Mouse (Mus musculus): ENCODE results near the gene Cog5. TPM values are rescaled to one million over a fixed set of nuclear protein-coding genes. Genes with fewer than 3 reads are reported as not detected.

The Cog5 gene
- polyA plus RNA-seq, 1 experiment from 2014 or later = 27.6 TPM

DNA sequence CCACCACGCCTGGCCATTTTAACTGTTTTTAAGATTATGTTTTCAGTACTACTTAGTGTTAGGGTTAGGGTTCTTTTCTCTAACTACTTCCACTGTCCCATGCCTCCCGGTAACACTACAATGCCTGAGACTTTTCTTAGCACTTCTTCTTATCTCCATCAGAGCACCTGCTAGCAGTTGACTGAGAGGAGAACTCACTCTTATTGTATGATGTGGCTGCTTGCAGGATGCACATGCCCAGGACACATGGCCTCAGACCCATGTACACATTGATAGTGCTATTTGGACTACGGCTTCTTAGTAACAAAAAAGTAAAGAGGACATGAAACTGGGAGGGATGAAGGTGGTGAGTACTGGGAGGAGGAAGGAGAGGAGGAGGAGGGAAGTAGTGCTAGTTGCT is 133.9 kb downstream of the Cog5 start:
- H3K27me3 ChIP-seq (ENCODE audit: insufficient read depth, low read length) = no peaks in the 10 kb centered on the region
- no peak overlapping the region for H3K4me3 ChIP-seq (ENCODE audit: low read length)
- no peak for ATAC-seq (ENCODE audit: low FRiP score, low TSS enrichment)
- H3K27ac ChIP-seq (ENCODE audit: low read length) = no peak overlapping the region
- no peaks in the 10 kb centered on the region for H3K36me3 ChIP-seq (ENCODE audit: insufficient read depth, low read length)
- H3K9me3 ChIP-seq (ENCODE audit: low read length) = no peaks in the 10 kb centered on the region
- H3K4me1 ChIP-seq (ENCODE audit: insufficient read depth, low read length) = no peaks in the 10 kb centered on the region
- H3K4me2 ChIP-seq (replicated peaks; ENCODE audit: low read depth, low read length) = no peak overlapping the region
- no peak overlapping the region for H3K9ac ChIP-seq (replicated peaks; ENCODE audit: low read length)
- WGBS = 93% methylated on average over 3 of the region's 3 CpGs

DNA sequence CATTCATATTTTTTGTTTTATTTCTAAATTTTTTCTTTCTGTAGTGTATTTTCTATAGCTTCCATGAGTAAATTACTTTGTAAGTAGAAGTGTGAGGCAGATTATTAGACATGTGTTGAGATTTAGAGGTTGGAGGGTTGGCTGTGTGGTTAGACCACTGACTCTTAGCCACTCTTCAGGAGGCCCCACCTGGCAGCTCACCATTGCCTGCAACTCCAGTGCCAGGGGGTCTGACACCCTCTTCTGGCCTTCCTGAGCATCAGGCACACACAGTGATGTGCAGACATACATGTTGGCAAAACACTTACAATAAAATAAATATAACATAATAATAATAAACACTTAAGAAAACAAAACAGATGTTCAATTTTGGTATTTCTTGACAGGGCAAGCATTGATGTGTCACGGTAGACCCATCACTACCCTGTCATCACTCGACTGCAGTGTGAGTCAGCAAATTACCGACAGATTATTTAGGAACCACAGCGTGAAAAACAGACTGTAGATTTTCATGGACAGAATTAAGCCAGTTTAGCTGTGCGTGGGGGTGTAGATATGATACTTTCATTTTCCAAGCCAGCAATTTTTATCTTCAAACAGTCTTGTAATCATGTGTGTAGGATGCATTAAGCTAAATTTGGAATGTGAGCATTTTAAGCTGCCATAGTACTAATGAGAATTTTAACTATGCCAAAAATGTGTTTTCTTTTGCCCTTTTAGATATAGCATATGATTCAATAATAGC is 151.9 kb downstream of the Cog5 start:
- no peaks in the 10 kb centered on the region for H3K9me3 ChIP-seq (ENCODE audit: low read length)
- H3K36me3 ChIP-seq (ENCODE audit: insufficient read depth, low read length) = no peaks in the 10 kb centered on the region
- no peaks in the 10 kb centered on the region for H3K27me3 ChIP-seq (ENCODE audit: insufficient read depth, low read length)
- no peak overlapping the region for H3K4me3 ChIP-seq (ENCODE audit: low read length)
- no peak overlapping the region for H3K4me2 ChIP-seq (replicated peaks; ENCODE audit: low read depth, low read length)
- 86% methylated on average over 5 of the region's 5 CpGs for WGBS
- no peak for ATAC-seq (ENCODE audit: low FRiP score, low TSS enrichment)
- H3K9ac ChIP-seq (replicated peaks; ENCODE audit: low read length) = no peak overlapping the region
- no peak overlapping the region for H3K27ac ChIP-seq (ENCODE audit: low read length)
- H3K4me1 ChIP-seq (ENCODE audit: insufficient read depth, low read length) = no peaks in the 10 kb centered on the region

DNA sequence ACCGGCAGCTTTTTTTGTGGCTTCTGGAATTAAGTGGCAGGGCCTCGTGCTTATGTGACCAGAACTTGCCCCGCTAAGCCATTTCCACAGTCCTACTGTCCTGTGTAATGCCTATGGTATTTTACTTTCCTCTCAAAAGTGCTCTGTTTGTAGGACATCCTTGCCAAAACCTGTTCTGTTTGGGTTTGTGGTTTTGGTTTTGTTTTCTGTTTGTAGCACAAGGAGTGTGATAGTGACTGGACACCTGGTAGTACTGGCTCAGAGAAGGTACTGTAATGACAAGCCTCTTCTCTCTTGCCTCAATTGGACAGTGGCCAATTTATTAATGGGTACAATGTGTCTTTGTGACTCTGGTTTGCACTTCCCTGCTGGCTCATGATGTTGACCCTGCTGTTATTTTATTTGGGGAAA is 163.4 kb downstream of the Cog5 start:
- H3K27ac ChIP-seq (ENCODE audit: low read length) = no peak overlapping the region
- no peaks in the 10 kb centered on the region for H3K27me3 ChIP-seq (ENCODE audit: insufficient read depth, low read length)
- 0 out of 2 replicates have a peak, but pooled peaks cover 5% of the 10 kb centered on the region for H3K36me3 ChIP-seq (ENCODE audit: insufficient read depth, low read length)
- no peak overlapping the region for H3K4me3 ChIP-seq (ENCODE audit: low read length)
- 89% methylated on average over 3 of the region's 3 CpGs for WGBS
- no peak for ATAC-seq (ENCODE audit: low FRiP score, low TSS enrichment)
- no peaks in the 10 kb centered on the region for H3K9me3 ChIP-seq (ENCODE audit: low read length)
- no peak overlapping the region for H3K4me2 ChIP-seq (replicated peaks; ENCODE audit: low read depth, low read length)
- H3K9ac ChIP-seq (replicated peaks; ENCODE audit: low read length) = no peak overlapping the region
- no peaks in the 10 kb centered on the region for H3K4me1 ChIP-seq (ENCODE audit: insufficient read depth, low read length)

DNA sequence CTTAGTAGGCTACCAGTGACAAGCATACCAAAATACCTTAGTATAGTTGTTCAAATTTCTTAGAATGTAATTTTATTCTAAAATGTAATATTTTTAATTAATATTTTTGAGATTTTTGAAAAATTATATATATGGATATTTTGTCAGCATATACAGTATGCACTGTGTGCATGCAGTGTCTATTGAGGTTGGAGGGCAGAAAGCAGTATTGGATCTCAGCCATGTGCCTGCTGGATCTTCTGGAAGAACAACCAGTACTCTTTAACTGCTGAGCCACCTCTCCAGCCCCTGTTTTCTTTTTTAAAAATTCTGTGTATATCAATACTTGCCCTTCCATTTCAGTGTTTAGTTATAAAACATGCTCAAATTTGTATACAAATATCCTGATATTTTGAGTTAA is 164.4 kb downstream of the Cog5 start:
- no peak overlapping the region for H3K4me2 ChIP-seq (replicated peaks; ENCODE audit: low read depth, low read length)
- no peak overlapping the region for H3K27ac ChIP-seq (ENCODE audit: low read length)
- H3K36me3 ChIP-seq (ENCODE audit: insufficient read depth, low read length) = 0 out of 2 replicates have a peak, but pooled peaks cover 5% of the 10 kb centered on the region
- ATAC-seq (ENCODE audit: low FRiP score, low TSS enrichment) = no peak
- H3K4me3 ChIP-seq (ENCODE audit: low read length) = no peak overlapping the region
- H3K9ac ChIP-seq (replicated peaks; ENCODE audit: low read length) = no peak overlapping the region
- no peaks in the 10 kb centered on the region for H3K4me1 ChIP-seq (ENCODE audit: insufficient read depth, low read length)
- no peaks in the 10 kb centered on the region for H3K27me3 ChIP-seq (ENCODE audit: insufficient read depth, low read length)
- no peaks in the 10 kb centered on the region for H3K9me3 ChIP-seq (ENCODE audit: low read length)

DNA sequence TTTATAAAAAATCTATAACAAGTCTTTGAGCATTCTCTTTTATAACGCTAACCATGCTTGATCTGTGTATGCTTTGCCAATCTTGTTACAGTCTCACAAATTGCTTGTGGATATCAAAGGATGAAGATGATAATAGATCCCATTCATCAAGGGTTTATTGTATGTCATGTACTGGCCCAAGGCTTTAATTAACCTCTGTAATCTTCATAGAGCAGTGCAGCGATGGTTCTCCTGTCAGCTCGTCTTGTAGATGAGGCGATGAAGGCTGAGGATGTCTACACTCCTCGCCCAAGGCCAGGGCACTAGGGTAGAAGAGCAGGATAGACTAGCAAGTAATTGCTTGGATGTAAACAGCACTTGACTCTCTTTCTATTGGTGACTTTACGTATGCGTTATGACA is 164.9 kb downstream of the Cog5 start:
- H3K27ac ChIP-seq (ENCODE audit: low read length) = no peak overlapping the region
- no peaks in the 10 kb centered on the region for H3K4me1 ChIP-seq (ENCODE audit: insufficient read depth, low read length)
- 0 out of 2 replicates have a peak, but pooled peaks cover 5% of the 10 kb centered on the region for H3K36me3 ChIP-seq (ENCODE audit: insufficient read depth, low read length)
- no peak overlapping the region for H3K4me2 ChIP-seq (replicated peaks; ENCODE audit: low read depth, low read length)
- no peaks in the 10 kb centered on the region for H3K27me3 ChIP-seq (ENCODE audit: insufficient read depth, low read length)
- no peak overlapping the region for H3K4me3 ChIP-seq (ENCODE audit: low read length)
- no peaks in the 10 kb centered on the region for H3K9me3 ChIP-seq (ENCODE audit: low read length)
- WGBS = 94% methylated on average over 7 of the region's 7 CpGs
- no peak overlapping the region for H3K9ac ChIP-seq (replicated peaks; ENCODE audit: low read length)
- no peak for ATAC-seq (ENCODE audit: low FRiP score, low TSS enrichment)

DNA sequence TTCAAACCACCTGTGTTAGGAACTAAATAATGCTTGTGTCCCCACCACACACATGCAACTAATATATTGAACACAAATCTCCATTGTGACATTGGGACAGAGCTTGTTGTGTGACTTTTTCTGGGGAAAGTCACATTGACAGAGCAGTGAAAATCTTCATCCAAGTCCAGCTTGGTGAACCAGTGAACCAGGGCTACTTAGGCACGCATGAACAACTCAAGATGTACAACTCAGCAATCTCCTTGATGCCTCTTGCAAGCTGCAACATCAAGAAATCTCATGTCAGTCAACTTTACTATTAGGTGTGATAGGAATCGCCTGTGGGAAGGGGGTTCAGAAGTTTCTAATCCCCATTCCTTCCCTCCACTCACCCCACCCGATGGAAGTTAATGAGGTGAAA is 169.0 kb downstream of the Cog5 start:
- no peak overlapping the region for H3K4me3 ChIP-seq (ENCODE audit: low read length)

DNA sequence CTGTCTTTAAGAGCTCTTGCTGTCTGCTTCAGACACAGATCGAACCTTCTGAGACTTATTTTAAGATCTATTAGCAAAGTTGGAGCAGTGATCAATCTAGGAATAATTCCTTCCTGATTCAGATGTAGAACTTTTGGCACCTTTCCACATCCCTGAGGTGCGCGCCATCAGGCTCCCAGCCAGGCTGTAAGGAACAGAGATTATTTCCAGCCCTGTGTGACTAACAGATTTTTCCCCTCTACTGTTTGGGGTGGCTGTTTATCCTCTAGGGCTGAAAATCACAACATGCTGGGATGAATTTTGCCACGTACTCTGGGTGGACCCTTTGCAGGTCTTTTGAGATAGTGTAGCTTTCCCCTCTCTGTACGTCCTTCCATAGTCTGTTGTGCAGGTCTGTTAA is 170.2 kb downstream of the Cog5 start:
- 81% methylated on average over 5 of the region's 5 CpGs for WGBS
- Histone ChIP-seq H3K27ac (ENCODE audit: low read length) (no peak overlapping the region), H3K4me3 (ENCODE audit: low read length) (no peak overlapping the region), H3K4me2 (replicated peaks; ENCODE audit: low read depth, low read length) (no peak overlapping the region), H3K9me3 (ENCODE audit: low read length) (no peaks in the 10 kb centered on the region), H3K36me3 (ENCODE audit: insufficient read depth, low read length) (0 out of 2 replicates have a peak, but pooled peaks cover 5% of the 10 kb centered on the region), H3K9ac (replicated peaks; ENCODE audit: low read length) (no peak overlapping the region), H3K27me3 (ENCODE audit: insufficient read depth, low read length) (no peaks in the 10 kb centered on the region), H3K4me1 (ENCODE audit: insufficient read depth, low read length) (no peaks in the 10 kb centered on the region)
- ATAC-seq (ENCODE audit: low FRiP score, low TSS enrichment) = no peak

More for the DNA sequence above, 169.0 kb downstream of the Cog5 start:
- Histone ChIP-seq H3K27me3 (ENCODE audit: insufficient read depth, low read length) (no peaks in the 10 kb centered on the region), H3K27ac (ENCODE audit: low read length) (no peak overlapping the region), H3K36me3 (ENCODE audit: insufficient read depth, low read length) (0 out of 2 replicates have a peak, but pooled peaks cover 5% of the 10 kb centered on the region), H3K9ac (replicated peaks; ENCODE audit: low read length) (no peak overlapping the region), H3K4me2 (replicated peaks; ENCODE audit: low read depth, low read length) (no peak overlapping the region), H3K4me1 (ENCODE audit: insufficient read depth, low read length) (no peaks in the 10 kb centered on the region), H3K9me3 (ENCODE audit: low read length) (no peaks in the 10 kb centered on the region)
- no peak for ATAC-seq (ENCODE audit: low FRiP score, low TSS enrichment)
- 57% methylated on average over 3 of the region's 3 CpGs for WGBS

DNA sequence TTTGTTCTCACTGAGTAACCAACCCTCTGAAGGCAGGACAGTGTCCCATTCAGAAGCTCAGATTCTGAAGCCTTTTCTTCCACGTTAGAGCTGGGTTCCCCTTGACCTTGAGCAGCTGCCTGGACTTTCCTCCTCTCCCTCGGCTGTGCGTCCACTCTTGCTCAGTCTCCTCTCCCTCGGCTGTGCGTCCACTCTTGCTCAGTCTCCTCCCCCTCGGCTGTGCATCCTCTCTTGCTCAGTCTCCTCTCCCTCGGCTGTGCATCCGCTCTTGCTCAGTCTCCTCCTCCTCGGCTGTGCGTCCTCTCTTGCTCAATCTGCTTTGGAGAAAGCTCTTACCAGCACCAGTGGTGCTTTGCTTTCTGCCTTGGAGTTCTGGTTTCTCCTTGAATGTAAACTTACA is 171.2 kb downstream of the Cog5 start:
- H3K27ac ChIP-seq (ENCODE audit: low read length) = no peak overlapping the region
- WGBS = 45% methylated on average over 10 of the region's 10 CpGs
- ATAC-seq (ENCODE audit: low FRiP score, low TSS enrichment) = no peak
- no peaks in the 10 kb centered on the region for H3K9me3 ChIP-seq (ENCODE audit: low read length)
- no peaks in the 10 kb centered on the region for H3K27me3 ChIP-seq (ENCODE audit: insufficient read depth, low read length)
- no peak overlapping the region for H3K9ac ChIP-seq (replicated peaks; ENCODE audit: low read length)
- no peaks in the 10 kb centered on the region for H3K4me1 ChIP-seq (ENCODE audit: insufficient read depth, low read length)
- no peak overlapping the region for H3K4me2 ChIP-seq (replicated peaks; ENCODE audit: low read depth, low read length)
- H3K36me3 ChIP-seq (ENCODE audit: insufficient read depth, low read length) = 0 out of 2 replicates have a peak, but pooled peaks cover 4% of the 10 kb centered on the region
- H3K4me3 ChIP-seq (ENCODE audit: low read length) = no peak overlapping the region

DNA sequence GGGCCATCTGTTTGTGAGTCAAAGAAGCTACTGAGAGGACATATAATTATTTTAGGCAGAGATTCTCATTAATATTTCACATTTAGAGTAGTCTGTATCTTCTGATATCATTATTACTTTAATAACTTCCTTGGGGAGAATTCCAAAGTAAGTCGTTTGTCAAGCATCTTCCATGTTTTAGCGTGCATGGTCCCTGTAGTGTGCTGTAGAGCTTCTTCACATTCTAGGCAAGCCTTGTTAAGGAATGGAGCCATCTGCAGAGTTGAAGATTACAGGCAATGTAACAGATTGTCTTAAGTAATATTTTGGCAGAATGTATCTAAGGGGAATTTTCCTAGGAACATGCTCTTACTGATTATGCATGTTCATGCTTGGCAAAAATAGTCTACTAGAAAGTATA is 171.8 kb downstream of the Cog5 start:
- Histone ChIP-seq H3K4me2 (replicated peaks; ENCODE audit: low read depth, low read length) (no peak overlapping the region), H3K9me3 (ENCODE audit: low read length) (no peaks in the 10 kb centered on the region), H3K27ac (ENCODE audit: low read length) (no peak overlapping the region), H3K9ac (replicated peaks; ENCODE audit: low read length) (no peak overlapping the region), H3K4me1 (ENCODE audit: insufficient read depth, low read length) (no peaks in the 10 kb centered on the region), H3K27me3 (ENCODE audit: insufficient read depth, low read length) (no peaks in the 10 kb centered on the region), H3K36me3 (ENCODE audit: insufficient read depth, low read length) (no peaks in the 10 kb centered on the region), H3K4me3 (ENCODE audit: low read length) (no peak overlapping the region)
- ATAC-seq (ENCODE audit: low FRiP score, low TSS enrichment) = no peak
- WGBS = 96% methylated on average over 2 of the region's 2 CpGs

DNA sequence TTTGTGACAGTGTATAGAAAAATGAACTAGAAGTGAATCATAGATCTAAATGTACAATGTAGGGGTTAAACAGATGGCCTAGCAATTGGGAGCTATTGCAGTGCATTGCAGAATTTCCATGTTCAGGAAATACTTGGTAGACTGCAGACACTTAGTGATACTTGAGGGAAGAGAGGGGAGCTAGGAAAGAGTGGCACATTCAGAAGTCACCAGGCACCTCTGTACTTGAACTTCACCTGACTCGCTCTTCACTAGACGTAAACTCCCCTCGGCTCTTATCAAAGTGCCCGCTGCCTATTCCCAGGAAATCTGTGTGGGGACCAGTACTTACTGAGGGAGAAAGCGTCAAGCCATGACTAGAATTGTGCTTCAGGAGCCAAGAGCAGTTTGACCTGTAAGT is 180.8 kb downstream of the Cog5 start:
- no peak for ATAC-seq (ENCODE audit: low FRiP score, low TSS enrichment)

More for the DNA sequence above, 180.8 kb downstream of the Cog5 start:
- Histone ChIP-seq H3K4me3 (ENCODE audit: low read length) (no peak overlapping the region), H3K9me3 (ENCODE audit: low read length) (no peaks in the 10 kb centered on the region), H3K27me3 (ENCODE audit: insufficient read depth, low read length) (no peaks in the 10 kb centered on the region), H3K27ac (ENCODE audit: low read length) (no peak overlapping the region), H3K9ac (replicated peaks; ENCODE audit: low read length) (no peak overlapping the region), H3K4me1 (ENCODE audit: insufficient read depth, low read length) (0 out of 2 replicates have a peak, but pooled peaks cover 3% of the 10 kb centered on the region), H3K4me2 (replicated peaks; ENCODE audit: low read depth, low read length) (no peak overlapping the region), H3K36me3 (ENCODE audit: insufficient read depth, low read length) (no peaks in the 10 kb centered on the region)
- WGBS = 88% methylated on average over 5 of the region's 5 CpGs

Measured in kidney, embryonic 16.5 days (tissue).